Mouse (Mus musculus) embryonic facial prominence, embryonic 10.5 days (tissue): Measurements from ENCODE around the gene Glipr1. TPM values are rescaled to one million over a fixed set of nuclear protein-coding genes. Genes with fewer than 3 reads are reported as not detected.
A peak's percentile ranks its signal among the peaks of the same experiment; 100 is the strongest.
"Not testable (repeated sequence)": the region's sequence is repeated elsewhere in the genome, so short reads cannot be mapped to it uniquely, and the experiment has no call there.

ENCODE experiments used
- DNase-seq: peaks from one replicate; pipeline ENCODE4 v3.0.0-alpha.2; 2017; ENCODE audit warnings: low spot score
- H3K27ac ChIP-seq: fragments of 300-500 bp; sonication (generic); replicated peaks from 2 replicates; pipeline ENCODE4 v1.5.1; 2016; ENCODE audit warnings: mild to moderate bottlenecking
- H3K27me3 ChIP-seq: fragments of 300-500 bp; sonication (generic); replicated peaks from 2 replicates; pipeline ENCODE4 v1.6.1; 2016; ENCODE audit warnings: low read depth, mild to moderate bottlenecking; ENCODE audit not compliant: poor library complexity, severe bottlenecking
- H3K36me3 ChIP-seq: fragments of 300-500 bp; sonication (generic); replicated peaks from 2 replicates; pipeline ENCODE4 v1.6.1; 2016; ENCODE audit warnings: mild to moderate bottlenecking, moderate library complexity
- H3K4me1 ChIP-seq: fragments of 300-500 bp; sonication (generic); 2 replicates; pipeline ENCODE4 v1.6.1; 2016
- H3K4me3 ChIP-seq: fragments of 300-500 bp; sonication (generic); 2 replicates; pipeline ENCODE4 v1.5.1; 2016; ENCODE audit warnings: mild to moderate bottlenecking, moderate library complexity
- H3K9me3 ChIP-seq: fragments of 300-500 bp; sonication (generic); 2 replicates; pipeline ENCODE4 v1.6.1; 2016; ENCODE audit warnings: mild to moderate bottlenecking
- WGBS: fragments of 180-500 bp; shearing (Covaris S2); methylation state at CpG from one replicate; pipeline ENCODE4 v1.1.7; 2016; 5-methylcytosine and 5-hydroxymethylcytosine counted together
- polyA plus RNA-seq: library from polyadenylated mRNA; unstranded; fragments of >200 nt; fragmentation: Nextera tagmentation; extraction: Ambion mirVana; gene quantifications from 2 replicates; pipeline ENCODE4 v1.2.1, GENCODE M21; 2016

The Glipr1 gene
- polyA plus RNA-seq = 0.78 and 1.0 TPM in 2 replicates

- Histone ChIP-seq H3K27ac (no peak within 1 kb of the TSS), H3K36me3 (no peaks in the 10 kb centered on the region), H3K4me1 (no peaks in the 10 kb centered on the region), H3K27me3 (no peaks in the 10 kb centered on the region), H3K4me3 (no peak within 1 kb of the TSS), H3K9me3 (no peaks in the 10 kb centered on the region)
- WGBS = 68% methylated on average over 9 of the region's 9 CpGs
- no peak for DNase-seq
Measured at GRCm38 (mm10) chr10:112002544-112003215, at the start of gene Glipr1. Gene Glipr1 (minus strand): TSS chr10:112002631.

GRCm38 (mm10) chr10:112051956-112052355 lies 49.5 kb upstream of the Glipr1 start:
- not testable (repeated sequence) for H3K4me3 ChIP-seq, H3K36me3 ChIP-seq, H3K4me1 ChIP-seq, H3K9me3 ChIP-seq, H3K27me3 ChIP-seq, H3K27ac ChIP-seq
- peak; percentile 54 for DNase-seq
- 74% methylated on average over 2 of the region's 2 CpGs for WGBS

GRCm38 (mm10) chr10:112051220-112051619 lies 48.8 kb upstream of the Glipr1 start:
- no peak overlapping the region for H3K4me3 ChIP-seq
- DNase-seq = no peak
- no peaks in the 10 kb centered on the region for H3K9me3 ChIP-seq
- no peaks in the 10 kb centered on the region for H3K27me3 ChIP-seq
- no peaks in the 10 kb centered on the region for H3K4me1 ChIP-seq
- no peaks in the 10 kb centered on the region for H3K36me3 ChIP-seq
- H3K27ac ChIP-seq = no peak overlapping the region

GRCm38 (mm10) chr10:112044283-112044682 lies 41.9 kb upstream of the Glipr1 start:
- H3K4me3 ChIP-seq, H3K27ac ChIP-seq, H3K27me3 ChIP-seq, H3K4me1 ChIP-seq, H3K36me3 ChIP-seq, H3K9me3 ChIP-seq, DNase-seq: not testable (repeated sequence)
- 61% methylated on average over 14 of the region's 14 CpGs for WGBS

- H3K4me1 ChIP-seq, H3K27ac ChIP-seq: not testable (repeated sequence)
- 83% methylated on average over 9 of the region's 9 CpGs for WGBS
Measured at GRCm38 (mm10) chr10:112043523-112043922, 41.1 kb upstream of the Glipr1 start.

GRCm38 (mm10) chr10:112028689-112029088 lies 26.3 kb upstream of the Glipr1 start:
- H3K4me1 ChIP-seq = not testable (repeated sequence)

More at GRCm38 (mm10) chr10:112043523-112043922, 41.1 kb upstream of the Glipr1 start:
- not testable (repeated sequence) for H3K4me3 ChIP-seq, DNase-seq, H3K9me3 ChIP-seq, H3K27me3 ChIP-seq, H3K36me3 ChIP-seq

GRCm38 (mm10) chr10:112023585-112023984 lies 21.2 kb upstream of the Glipr1 start:
- no peak for DNase-seq
- WGBS = 79% methylated on average over 2 of the region's 2 CpGs
- H3K36me3 ChIP-seq = no peaks in the 10 kb centered on the region
- no peak overlapping the region for H3K27ac ChIP-seq
- no peaks in the 10 kb centered on the region for H3K9me3 ChIP-seq
- no peak overlapping the region for H3K4me3 ChIP-seq
- no peaks in the 10 kb centered on the region for H3K4me1 ChIP-seq
- H3K27me3 ChIP-seq = no peaks in the 10 kb centered on the region

More at GRCm38 (mm10) chr10:112028689-112029088, 26.3 kb upstream of the Glipr1 start:
- DNase-seq, H3K27me3 ChIP-seq, H3K36me3 ChIP-seq, H3K9me3 ChIP-seq, H3K27ac ChIP-seq, H3K4me3 ChIP-seq: not testable (repeated sequence)
- WGBS = 82% methylated on average over 3 of the region's 3 CpGs

- H3K27me3 ChIP-seq, H3K4me1 ChIP-seq, H3K4me3 ChIP-seq, DNase-seq, H3K9me3 ChIP-seq, H3K27ac ChIP-seq, H3K36me3 ChIP-seq: not testable (repeated sequence)
- 88% methylated on average over 1 of the region's 1 CpGs for WGBS
Measured at GRCm38 (mm10) chr10:112009511-112009910, 7.1 kb upstream of the Glipr1 start.

GRCm38 (mm10) chr10:112001756-112002520 lies 493 bp downstream of the Glipr1 start:
- no peaks in the 10 kb centered on the region for H3K36me3 ChIP-seq
- DNase-seq = no peak

GRCm38 (mm10) chr10:112001350-112001749 lies 1.1 kb downstream of the Glipr1 start:
- DNase-seq = no peak
- Histone ChIP-seq H3K4me3 (no peak overlapping the region), H3K4me1 (no peaks in the 10 kb centered on the region), H3K27me3 (no peaks in the 10 kb centered on the region), H3K27ac (no peak overlapping the region), H3K36me3 (no peaks in the 10 kb centered on the region), H3K9me3 (no peaks in the 10 kb centered on the region)
- 91% methylated on average over 2 of the region's 2 CpGs for WGBS

More at GRCm38 (mm10) chr10:112001756-112002520, 493 bp downstream of the Glipr1 start:
- no peak overlapping the region for H3K27ac ChIP-seq
- 88% methylated on average over 9 of the region's 9 CpGs for WGBS
- no peaks in the 10 kb centered on the region for H3K9me3 ChIP-seq
- no peaks in the 10 kb centered on the region for H3K4me1 ChIP-seq
- no peaks in the 10 kb centered on the region for H3K27me3 ChIP-seq
- H3K4me3 ChIP-seq = no peak overlapping the region

- no peak overlapping the region for H3K4me3 ChIP-seq
- no peaks in the 10 kb centered on the region for H3K4me1 ChIP-seq
- no peaks in the 10 kb centered on the region for H3K36me3 ChIP-seq
- no peak for DNase-seq
- 89% methylated on average over 5 of the region's 5 CpGs for WGBS
- H3K9me3 ChIP-seq = no peaks in the 10 kb centered on the region
- H3K27me3 ChIP-seq = no peaks in the 10 kb centered on the region
- no peak overlapping the region for H3K27ac ChIP-seq
Measured at GRCm38 (mm10) chr10:112000568-112000967, 1.9 kb downstream of the Glipr1 start.

GRCm38 (mm10) chr10:111999765-112000164 lies 2.7 kb downstream of the Glipr1 start:
- no peak for DNase-seq
- no peaks in the 10 kb centered on the region for H3K27me3 ChIP-seq
- H3K4me1 ChIP-seq = no peaks in the 10 kb centered on the region
- no peaks in the 10 kb centered on the region for H3K36me3 ChIP-seq
- no peak overlapping the region for H3K27ac ChIP-seq
- H3K4me3 ChIP-seq = no peak overlapping the region
- H3K9me3 ChIP-seq = no peaks in the 10 kb centered on the region
- 61% methylated on average over 3 of the region's 3 CpGs for WGBS

GRCm38 (mm10) chr10:111997671-111998070 lies 4.8 kb downstream of the Glipr1 start:
- Histone ChIP-seq H3K36me3 (no peaks in the 10 kb centered on the region), H3K27me3 (no peaks in the 10 kb centered on the region), H3K4me1 (no peaks in the 10 kb centered on the region), H3K4me3 (no peak overlapping the region), H3K9me3 (no peaks in the 10 kb centered on the region), H3K27ac (no peak overlapping the region)
- no peak for DNase-seq
